Mouse (Mus musculus) large intestine, adult 2 months (tissue): ENCODE data around the gene Casp3. TPM values are rescaled to one million over a fixed set of nuclear protein-coding genes. Genes with fewer than 3 reads are reported as not detected.
"Not testable (repeated sequence)": the region's sequence is repeated elsewhere in the genome, so short reads cannot be mapped to it uniquely, and the experiment has no call there.

Experiments
- DNase-seq: peaks from one replicate; pipeline ENCODE4 v3.0.0-alpha.2; 2012; ENCODE audit warnings: low read depth, low spot score
- WGBS: fragments of 180-500 bp; shearing (Covaris S2); methylation state at CpG from one replicate; pipeline ENCODE4 v1.1.7; 2018; 5-methylcytosine and 5-hydroxymethylcytosine counted together
- polyA plus RNA-seq: library from polyadenylated mRNA; depleted of rRNA; stranded (reverse); fragments of >200 nt; gene quantifications from 2 replicates; pipeline ENCODE4 v1.2.3, GENCODE M21; 2012; rRNA removed

Gene Casp3
- 8.6 and 17.2 TPM in 2 replicates for polyA plus RNA-seq

DNA sequence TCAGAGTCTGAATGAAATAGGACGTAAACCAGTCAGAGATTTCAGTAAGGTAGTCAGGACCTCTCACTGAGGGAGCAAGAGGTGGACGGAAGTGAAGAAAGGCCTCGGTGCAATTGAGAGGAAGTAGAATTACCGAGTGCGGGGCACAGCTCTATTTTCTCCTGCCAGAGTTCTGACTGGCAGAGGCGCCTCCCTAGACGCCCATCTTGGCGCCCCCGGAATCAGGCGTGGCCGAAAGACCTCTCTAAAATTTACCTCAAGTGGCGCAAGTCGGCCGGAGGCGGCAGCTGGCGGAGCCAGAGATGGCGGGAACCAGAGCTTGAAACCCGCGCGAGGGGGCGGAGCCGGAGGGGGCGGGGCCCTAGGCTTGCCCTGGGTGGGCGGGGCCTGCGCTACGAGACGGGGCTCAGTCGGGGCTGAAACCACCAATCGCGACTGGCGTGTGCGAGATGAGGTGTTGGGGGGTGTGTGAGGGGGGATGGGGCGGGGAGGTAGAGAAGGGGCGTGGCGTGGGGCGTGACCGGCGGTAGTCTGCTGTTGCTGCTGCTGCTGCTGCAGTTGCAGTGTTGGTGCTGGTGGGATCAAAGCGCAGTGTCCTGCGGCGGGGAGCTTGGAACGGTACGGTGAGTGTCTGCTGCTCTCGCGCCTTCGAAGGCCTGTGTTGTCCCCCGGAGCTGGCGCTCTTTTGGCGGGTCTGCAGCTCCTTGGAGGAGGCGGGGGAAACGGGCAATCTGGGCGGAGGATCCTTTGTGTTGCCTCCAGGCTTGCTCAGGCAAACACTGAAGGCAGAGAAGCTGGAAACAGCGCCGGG is at the start of gene Casp3, which contains the start of gene Primpol:
Gene Casp3, plus strand, starts transcription at position 413 of the 811 bp plus-strand sequence.
Gene Primpol, minus strand, starts transcription at position 334 of the 811 bp plus-strand sequence.
- DNase-seq = peak; percentile 90
- WGBS = under 1% methylated on average over 54 of the region's 54 CpGs

- no peak for DNase-seq
- 42% methylated on average over 8 of the region's 8 CpGs for WGBS
Observed at GRCm38 (mm10) chr8:46567946-46568345, 49.1 kb upstream of the Casp3 start.

DNA sequence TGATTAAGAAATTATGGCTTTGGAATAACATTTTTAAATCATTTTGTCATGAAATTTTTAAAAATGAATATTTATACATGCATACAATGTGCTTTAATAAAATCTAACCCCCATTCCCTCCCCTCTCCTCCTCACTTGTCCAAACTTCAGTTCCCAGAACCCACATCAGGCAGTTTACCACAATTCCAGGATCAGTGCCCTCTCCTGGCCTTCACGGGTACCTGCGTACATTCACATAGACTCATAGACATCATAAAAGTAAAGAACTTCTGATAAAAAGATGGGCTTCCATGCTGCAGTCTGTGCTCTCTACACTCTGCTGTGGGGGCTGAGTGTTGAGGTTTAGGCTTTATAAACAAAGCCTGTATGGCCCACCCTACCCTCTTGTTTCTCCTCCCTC is 48.1 kb upstream of the Casp3 start:
- no peak for DNase-seq
- WGBS = 25% methylated on average over 2 of the region's 2 CpGs

GRCm38 (mm10) chr8:46569659-46570441 is 47.2 kb upstream of the Casp3 start:
- WGBS = 31% methylated on average over 19 of the region's 19 CpGs

GRCm38 (mm10) chr8:46570673-46571072 is 46.4 kb upstream of the Casp3 start:
- 72% methylated on average over 13 of the region's 14 CpGs for WGBS
- no peak for DNase-seq

More at GRCm38 (mm10) chr8:46569659-46570441, 47.2 kb upstream of the Casp3 start:
- DNase-seq = no peak

- no peak for DNase-seq
- 64% methylated on average over 2 of the region's 2 CpGs for WGBS
Observed at GRCm38 (mm10) chr8:46573446-46573845, 43.6 kb upstream of the Casp3 start.

DNA sequence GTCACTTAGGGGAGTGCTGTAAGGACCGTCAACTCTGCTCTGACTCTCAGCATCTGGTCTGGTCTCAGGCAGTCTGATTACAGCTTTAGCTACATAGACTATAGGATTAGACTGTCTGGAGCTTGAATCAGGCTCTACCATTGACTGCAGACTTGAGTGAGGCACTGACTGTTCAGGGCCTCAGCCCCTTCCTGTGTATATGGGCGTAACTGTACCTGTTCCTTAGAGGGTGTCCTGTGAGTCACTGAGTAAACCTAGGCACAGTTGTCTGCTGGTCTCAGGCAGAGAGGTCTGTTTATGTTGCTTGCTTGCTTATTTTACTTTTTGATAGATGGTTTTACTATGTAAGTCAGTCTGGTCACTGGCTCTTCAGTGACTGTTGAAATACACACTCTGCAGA is 43.1 kb upstream of the Casp3 start:
- 43% methylated on average over 2 of the region's 2 CpGs for WGBS
- no peak for DNase-seq

DNA sequence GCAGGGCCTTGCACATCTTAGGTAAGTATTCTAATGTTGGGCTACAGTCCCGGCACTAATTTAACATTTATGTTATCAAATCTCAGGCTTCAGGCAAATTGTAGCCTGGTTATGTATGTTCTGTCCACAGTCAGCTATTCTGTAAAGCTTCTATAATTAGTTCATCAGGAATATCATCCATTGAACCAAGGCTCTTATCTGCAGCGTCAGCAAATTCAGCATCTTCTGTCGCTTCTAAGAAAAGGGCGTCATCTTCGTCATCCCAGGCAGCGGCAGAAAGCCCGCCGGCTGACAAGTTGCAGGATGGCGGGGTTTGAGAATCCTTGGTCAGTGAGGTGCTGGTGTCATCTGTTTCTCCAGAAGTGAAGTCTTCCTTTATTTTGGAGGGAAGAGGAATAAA is 38.3 kb upstream of the Casp3 start:
- WGBS = 94% methylated on average over 9 of the region's 9 CpGs

GRCm38 (mm10) chr8:46584328-46584727 is 32.8 kb upstream of the Casp3 start:
- WGBS = 83% methylated on average over 4 of the region's 4 CpGs
- DNase-seq = not testable (repeated sequence)

More for the DNA sequence above, 38.3 kb upstream of the Casp3 start:
- no peak for DNase-seq

DNA sequence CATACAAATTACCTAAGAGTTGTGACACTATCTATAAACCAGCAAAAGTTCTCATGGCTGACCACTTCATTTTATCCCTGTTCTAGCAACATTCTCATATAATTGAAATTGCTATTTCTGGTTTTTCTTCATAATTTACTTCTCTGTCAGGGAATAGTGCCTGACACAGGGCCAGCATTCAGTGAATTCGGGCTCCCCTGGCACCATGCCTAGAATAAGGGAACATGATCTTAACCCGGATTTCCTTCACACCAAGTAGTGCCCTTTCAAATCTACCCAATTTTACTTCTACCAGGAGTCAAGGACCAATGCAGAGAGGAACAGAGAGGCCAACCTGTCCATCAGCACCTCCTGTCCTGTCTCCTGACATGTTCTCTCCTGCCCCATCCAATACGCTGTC is 31.5 kb upstream of the Casp3 start:
- WGBS = 65% methylated on average over 3 of the region's 3 CpGs

DNA sequence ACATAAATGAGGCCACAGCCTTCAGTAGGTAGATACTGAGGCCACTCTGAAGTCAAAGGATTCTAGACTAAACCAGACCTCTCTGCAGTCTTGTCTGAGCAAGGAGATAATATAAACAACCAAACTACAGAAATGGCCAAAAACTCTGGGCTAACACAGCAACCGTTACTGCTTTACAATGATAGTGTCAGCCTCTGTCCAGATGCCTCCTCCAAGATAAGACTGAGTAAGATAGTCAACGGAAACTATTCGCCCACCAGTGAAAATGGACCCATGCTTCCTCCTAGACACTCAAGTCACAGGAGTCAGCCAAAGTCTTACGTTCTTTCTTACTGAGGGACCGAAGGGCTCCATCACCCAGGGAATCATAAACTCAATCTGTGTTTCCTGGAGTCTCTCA is 29.2 kb upstream of the Casp3 start:
- DNase-seq = no peak
- 83% methylated on average over 5 of the region's 5 CpGs for WGBS

More for the DNA sequence above, 31.5 kb upstream of the Casp3 start:
- DNase-seq = no peak

- 96% methylated on average over 2 of the region's 2 CpGs for WGBS
- no peak for DNase-seq
Observed at GRCm38 (mm10) chr8:46588663-46589062, 28.4 kb upstream of the Casp3 start.

DNA sequence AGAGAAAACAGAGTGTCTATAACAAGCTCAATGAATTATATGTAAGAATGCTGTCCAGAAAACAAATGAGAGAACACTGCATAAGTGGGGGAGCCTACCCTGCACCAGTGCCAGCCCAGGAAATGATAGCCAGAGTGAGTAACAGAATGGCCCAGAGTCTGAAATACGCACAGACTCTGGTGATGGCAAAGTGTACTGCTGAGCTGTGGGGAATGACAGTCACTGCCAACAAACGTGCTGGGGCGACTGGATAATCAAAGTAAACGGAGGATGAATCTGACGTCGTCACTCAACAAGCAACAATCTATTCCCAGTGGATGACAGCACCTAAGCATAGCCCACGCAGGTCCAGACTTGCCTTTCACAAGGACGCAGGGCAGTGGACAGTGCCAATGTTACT is 24.0 kb upstream of the Casp3 start:
- 83% methylated on average over 8 of the region's 8 CpGs for WGBS
- no peak for DNase-seq

DNA sequence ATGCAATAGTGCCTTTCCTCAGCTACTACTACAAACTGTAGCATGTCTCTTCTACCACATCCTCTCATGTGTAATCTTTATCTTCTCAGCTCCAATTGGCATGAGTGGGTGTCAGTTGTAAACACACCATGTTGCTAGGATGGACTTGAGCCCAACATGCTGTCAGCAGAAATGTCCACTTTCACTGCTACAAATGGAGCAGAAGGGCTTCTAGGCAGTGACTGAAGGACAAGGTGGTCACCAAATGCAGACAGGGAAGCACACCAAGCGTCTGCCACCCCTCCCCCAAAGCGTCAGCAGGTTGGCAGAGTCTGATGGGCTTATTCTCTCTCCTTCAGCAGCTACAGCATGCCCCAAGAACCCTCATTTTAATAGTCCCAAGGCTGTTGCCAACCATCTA is 23.3 kb upstream of the Casp3 start:
- no peak for DNase-seq
- WGBS = 87% methylated on average over 2 of the region's 2 CpGs

DNA sequence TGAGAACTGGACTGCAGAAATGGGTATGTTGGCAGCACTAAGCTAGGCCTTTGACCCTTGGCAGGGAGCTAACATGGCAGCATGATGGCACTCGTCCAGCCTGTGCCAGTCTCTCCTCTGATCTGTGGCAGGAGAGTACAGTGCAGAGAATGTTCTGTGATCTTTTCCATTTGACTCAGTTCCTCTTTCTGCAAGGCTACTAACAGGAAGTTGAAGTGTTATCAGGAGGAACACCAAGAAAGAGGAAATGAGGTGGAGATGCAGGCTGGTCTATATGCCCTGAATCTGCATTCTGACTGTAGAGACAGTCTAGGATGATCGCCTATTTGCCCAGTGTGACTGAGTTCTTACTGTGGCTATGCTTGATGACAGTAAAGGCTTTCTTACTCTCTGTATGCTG is 21.5 kb upstream of the Casp3 start:
- no peak for DNase-seq
- WGBS = 75% methylated on average over 2 of the region's 2 CpGs

DNA sequence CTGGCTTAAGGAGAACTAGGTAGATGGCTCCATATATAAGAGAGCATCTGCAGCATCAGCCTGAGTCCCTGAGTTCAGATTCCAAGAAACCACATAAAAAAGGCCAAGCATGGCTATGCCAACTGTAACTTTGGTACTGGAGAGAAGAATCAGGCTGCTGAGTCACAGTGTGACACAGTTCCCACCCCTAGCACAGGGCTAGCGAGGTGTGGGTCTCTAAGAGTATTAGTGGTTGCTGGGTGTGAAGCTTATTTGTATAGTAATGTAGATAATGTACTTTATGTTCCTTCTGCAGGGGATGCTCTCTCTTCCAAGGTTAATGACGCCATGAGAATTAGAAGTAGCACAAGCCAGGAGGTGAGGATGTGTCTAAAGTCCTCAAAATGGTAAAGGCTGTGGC is 20.6 kb upstream of the Casp3 start:
- 95% methylated on average over 2 of the region's 2 CpGs for WGBS
- DNase-seq = no peak

DNA sequence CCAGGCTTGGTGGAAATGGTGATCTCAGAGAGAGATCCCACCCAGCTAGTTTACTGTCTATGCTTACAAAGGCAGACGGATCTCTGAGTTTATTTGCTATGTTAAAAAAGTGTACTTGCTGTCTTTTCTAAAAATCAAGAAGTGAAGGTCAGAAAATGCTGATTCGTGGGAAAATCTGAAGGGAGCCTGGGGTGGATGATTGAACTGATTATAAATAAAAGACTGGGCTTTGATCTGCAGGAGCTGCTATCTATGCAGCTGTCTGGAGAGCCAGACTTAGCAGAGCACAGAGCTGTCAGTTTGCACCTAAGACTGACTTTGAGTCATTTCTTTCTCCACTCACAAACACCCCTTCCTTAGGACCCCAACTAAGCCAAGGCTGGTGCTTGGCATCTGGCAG is 19.7 kb upstream of the Casp3 start:
- no peak for DNase-seq
- 63% methylated on average over 2 of the region's 2 CpGs for WGBS

GRCm38 (mm10) chr8:46598114-46598513 is 19.0 kb upstream of the Casp3 start:
- no peak for DNase-seq
- 93% methylated on average over 2 of the region's 2 CpGs for WGBS

- WGBS = 97% methylated on average over 5 of the region's 5 CpGs
Observed at GRCm38 (mm10) chr8:46598753-46599152, 18.3 kb upstream of the Casp3 start.

GRCm38 (mm10) chr8:46599314-46599904 is 17.7 kb upstream of the Casp3 start:
- DNase-seq = no peak
- 86% methylated on average over 7 of the region's 7 CpGs for WGBS

More at GRCm38 (mm10) chr8:46598753-46599152, 18.3 kb upstream of the Casp3 start:
- DNase-seq = no peak
